Mouse (Mus musculus): ENCODE results near the gene Anks4b. TPM values are rescaled to one million over a fixed set of nuclear protein-coding genes. Genes with fewer than 3 reads are reported as not detected.

The Anks4b gene
- polyA plus RNA-seq, 1 experiment from 2014 or later, result not detected

DNA sequence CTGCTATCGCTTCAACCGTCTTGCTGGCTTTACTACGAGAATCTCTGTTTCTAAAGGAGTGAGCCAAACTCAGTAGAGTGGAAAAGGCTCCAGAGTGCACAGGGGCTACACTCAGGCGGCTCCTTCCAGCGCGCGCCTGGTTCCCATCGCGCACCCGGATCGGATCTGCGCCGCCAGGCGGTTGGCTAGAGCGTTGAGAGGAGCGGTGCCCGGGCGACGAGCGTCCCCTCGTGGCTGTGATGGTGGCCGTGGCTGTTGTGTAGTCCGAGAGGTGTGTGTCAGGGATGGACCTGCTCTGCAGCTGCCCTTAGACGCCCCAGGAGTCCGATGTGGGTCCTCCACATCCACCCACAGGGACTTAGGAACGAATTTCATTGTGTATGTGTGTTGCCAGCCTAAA lies 30.1 kb downstream of the Anks4b start, which contains the start of gene Abca14:
TSS of gene Abca14 (plus strand) at position 173 of the 400 bp plus-strand sequence.
- no peak within 1 kb of the TSS for H3K4me2 ChIP-seq (ENCODE audit: low read length)
- WGBS, result 4% methylated on average over 26 of the region's 26 CpGs

DNA sequence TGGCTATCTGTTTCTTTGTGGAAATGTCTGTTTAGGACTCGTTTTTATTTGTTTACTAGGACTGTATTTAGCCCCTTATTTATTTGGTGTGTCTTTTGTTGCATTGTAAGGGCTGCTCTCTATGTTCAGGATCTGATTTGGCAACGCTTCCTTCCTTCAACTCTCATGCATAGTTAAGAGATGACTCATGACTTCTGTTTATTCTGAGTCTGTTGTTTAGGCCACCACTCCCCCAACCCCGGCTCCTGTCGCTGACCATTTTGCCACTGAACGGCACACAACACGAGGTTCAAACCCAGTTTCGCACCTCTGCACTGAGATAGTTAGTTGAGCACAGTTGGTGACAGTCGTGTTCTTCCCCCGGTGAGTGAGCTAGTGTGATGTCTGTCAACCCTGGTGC lies 32.3 kb downstream of the Anks4b start:
- peaks cover 6 to 10% of the 10 kb centered on the region in 2 experiments; a peak in 1 of 4 replicates for H3K4me1 ChIP-seq (ENCODE audit: control insufficient read depth in 2 of 2, insufficient read depth in 2 of 2, low read length in 2 of 2)
- no peak overlapping the region for H3K27ac ChIP-seq (replicated peaks in 1 of 2; ENCODE audit: control insufficient read depth in 1 of 2, insufficient read depth in 1 of 2, low read depth in 2 of 2, low read length in 2 of 2)
- no peak overlapping the region for H3K4me3 ChIP-seq (ENCODE audit: control insufficient read depth in 1 of 2, insufficient read depth in 1 of 2, low read depth in 1 of 2, low read length in 2 of 2)
- H3K27me3 ChIP-seq (ENCODE audit: control insufficient read depth, insufficient read depth, low read length), result peaks cover 23% of the 10 kb centered on the region
- H3K9ac ChIP-seq (ENCODE audit: low read length), result no peak overlapping the region
- WGBS, result 21% methylated on average over 9 of the region's 9 CpGs
- H3K9me3 ChIP-seq (ENCODE audit: control insufficient read depth, low read length), result no peaks in the 10 kb centered on the region
- H3K36me3 ChIP-seq (ENCODE audit: control insufficient read depth, insufficient read depth, low read length), result no peaks in the 10 kb centered on the region
- H3K4me2 ChIP-seq (ENCODE audit: low read length), result 0 out of 2 replicates have a peak overlapping the region, but pooled peaks have one; percentile 13
- ATAC-seq (ENCODE audit: insufficient number of reproducible peaks, insufficient read depth, low FRiP score, low read depth), result no peak

More for the DNA sequence above, 30.1 kb downstream of the Anks4b start, which contains the start of gene Abca14:
- Histone ChIP-seq H3K9ac (ENCODE audit: low read length) (no peak within 1 kb of the TSS), H3K27me3 (ENCODE audit: control insufficient read depth, insufficient read depth, low read length) (peaks cover 43% of the 10 kb centered on the region), H3K27ac (replicated peaks in 1 of 2; ENCODE audit: control insufficient read depth in 1 of 2, insufficient read depth in 1 of 2, low read depth in 2 of 2, low read length in 2 of 2) (no peak within 1 kb of the TSS), H3K9me3 (ENCODE audit: control insufficient read depth, low read length) (no peaks in the 10 kb centered on the region), H3K36me3 (ENCODE audit: control insufficient read depth, insufficient read depth, low read length) (no peaks in the 10 kb centered on the region), H3K4me1 (ENCODE audit: control insufficient read depth in 2 of 2, insufficient read depth in 2 of 2, low read length in 2 of 2) (peaks cover 6 to 10% of the 10 kb centered on the region in 2 experiments; a peak in 1 of 4 replicates), H3K4me3 (ENCODE audit: control insufficient read depth in 1 of 2, insufficient read depth in 1 of 2, low read depth in 1 of 2, low read length in 2 of 2) (no peak within 1 kb of the TSS)
- peak; percentile 63; the same call in 1 of the 2 replicates for ATAC-seq (ENCODE audit: insufficient number of reproducible peaks, insufficient read depth, low FRiP score, low read depth)

DNA sequence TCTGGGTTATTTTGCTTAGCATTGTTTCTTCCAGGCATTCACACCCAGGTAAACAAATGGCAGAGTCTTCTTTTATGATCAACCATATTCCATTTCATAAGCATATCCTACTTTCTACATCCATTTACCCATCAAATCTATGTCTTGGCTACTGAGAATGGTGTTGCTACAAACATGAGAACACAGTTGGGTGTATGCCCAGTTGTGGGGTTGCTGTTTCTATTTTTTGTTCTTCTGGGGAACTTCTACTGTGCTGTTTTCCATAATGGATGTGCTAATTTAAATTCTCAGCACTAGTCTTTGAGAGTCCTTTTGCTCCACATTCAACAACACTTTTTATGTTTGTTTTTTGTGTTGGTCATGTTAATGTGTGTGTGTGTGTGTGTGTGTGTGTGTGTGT lies 54.9 kb downstream of the Anks4b start:
- H3K9ac ChIP-seq (ENCODE audit: low read length), result no peak overlapping the region
- H3K4me2 ChIP-seq (ENCODE audit: low read length), result no peak overlapping the region
- no peak for ATAC-seq (ENCODE audit: insufficient number of reproducible peaks, insufficient read depth, low FRiP score, low read depth)
- no peaks in the 10 kb centered on the region for H3K27me3 ChIP-seq (ENCODE audit: control insufficient read depth, insufficient read depth, low read length)
- no peak overlapping the region for H3K27ac ChIP-seq (replicated peaks in 1 of 2; ENCODE audit: control insufficient read depth in 1 of 2, insufficient read depth in 1 of 2, low read depth in 2 of 2, low read length in 2 of 2)
- H3K4me3 ChIP-seq (ENCODE audit: control insufficient read depth in 1 of 2, insufficient read depth in 1 of 2, low read depth in 1 of 2, low read length in 2 of 2), result no peak overlapping the region
- H3K4me1 ChIP-seq (ENCODE audit: control insufficient read depth in 2 of 2, insufficient read depth in 2 of 2, low read length in 2 of 2), result no peaks in the 10 kb centered on the region
- no peaks in the 10 kb centered on the region for H3K36me3 ChIP-seq (ENCODE audit: control insufficient read depth, insufficient read depth, low read length)
- no peaks in the 10 kb centered on the region for H3K9me3 ChIP-seq (ENCODE audit: control insufficient read depth, low read length)

Other genes with a start within 250 kb of the Anks4b start
- not detected in 2 replicates for gene Dnah3, start 78.6 kb upstream of the Anks4b start, polyA plus RNA-seq (2014; fragmentation: Nextera tagmentation; extraction: Ambion mirVana)
- 24.4 and 25.1 TPM in 2 replicates for gene Tmem159, start 71.5 kb upstream of the Anks4b start, polyA plus RNA-seq (2014; fragmentation: Nextera tagmentation; extraction: Ambion mirVana)
- not detected in 2 replicates for gene Zp2, start 28.6 kb upstream of the Anks4b start, polyA plus RNA-seq (2014; fragmentation: Nextera tagmentation; extraction: Ambion mirVana)
- gene Crym, start 28.3 kb downstream of the Anks4b start, polyA plus RNA-seq (2014; fragmentation: Nextera tagmentation; extraction: Ambion mirVana), result 1.2 and 2.3 TPM in 2 replicates
- not detected in 2 replicates for gene Abca14, start 30.1 kb downstream of the Anks4b start, polyA plus RNA-seq (2014; fragmentation: Nextera tagmentation; extraction: Ambion mirVana)
- gene Abca15, start 154.8 kb downstream of the Anks4b start, polyA plus RNA-seq (2014; fragmentation: Nextera tagmentation; extraction: Ambion mirVana), result not detected in 2 replicates
- gene Abca16, start 235.8 kb downstream of the Anks4b start, polyA plus RNA-seq (2014; fragmentation: Nextera tagmentation; extraction: Ambion mirVana), result not detected in 2 replicates